Mouse (Mus musculus): ENCODE results near the gene Insm1.

The Insm1 gene

DNA sequence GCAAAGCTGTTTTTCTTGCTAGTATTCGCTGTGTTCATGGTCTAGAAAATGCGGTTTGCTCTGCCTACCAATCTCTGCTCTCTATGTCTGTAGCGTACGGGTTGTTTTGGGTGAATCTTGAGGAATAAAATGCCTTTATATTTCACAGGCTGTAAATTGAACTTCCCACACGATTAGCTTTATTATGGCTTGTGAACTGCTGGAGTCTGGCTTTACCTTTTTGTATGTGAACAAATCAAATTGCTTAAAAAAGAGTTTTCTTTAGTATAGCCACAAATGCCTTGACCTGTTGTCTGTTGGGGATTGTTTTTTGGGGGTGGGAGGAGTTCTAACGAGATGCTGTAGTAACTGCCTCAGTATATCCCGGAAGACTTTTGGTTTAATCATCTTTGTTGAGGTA is 2.4 kb downstream of the Insm1 start:
- DNase-seq (ENCODE audit: low read depth, low spot score): no peak

DNA sequence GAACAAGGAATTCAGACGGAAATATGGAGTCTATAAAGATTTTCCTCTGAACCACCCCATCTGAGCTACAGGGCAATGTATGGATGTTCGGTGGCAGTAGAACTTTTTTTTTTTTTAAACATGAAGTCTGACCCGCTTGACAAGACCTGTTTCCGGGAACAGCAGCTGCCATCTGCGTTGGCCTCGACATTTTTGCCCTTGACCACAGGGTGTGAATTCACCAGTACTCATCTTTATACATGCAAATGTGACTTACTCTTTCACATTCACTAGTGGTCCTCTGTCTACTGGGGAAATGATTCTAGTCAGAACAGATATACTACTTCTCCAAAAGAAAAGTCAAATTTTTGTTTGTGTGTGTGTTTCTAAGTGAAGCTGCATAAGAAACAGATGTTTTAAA is 4.1 kb downstream of the Insm1 start:
- no peak for DNase-seq (ENCODE audit: low read depth, low spot score)

DNA sequence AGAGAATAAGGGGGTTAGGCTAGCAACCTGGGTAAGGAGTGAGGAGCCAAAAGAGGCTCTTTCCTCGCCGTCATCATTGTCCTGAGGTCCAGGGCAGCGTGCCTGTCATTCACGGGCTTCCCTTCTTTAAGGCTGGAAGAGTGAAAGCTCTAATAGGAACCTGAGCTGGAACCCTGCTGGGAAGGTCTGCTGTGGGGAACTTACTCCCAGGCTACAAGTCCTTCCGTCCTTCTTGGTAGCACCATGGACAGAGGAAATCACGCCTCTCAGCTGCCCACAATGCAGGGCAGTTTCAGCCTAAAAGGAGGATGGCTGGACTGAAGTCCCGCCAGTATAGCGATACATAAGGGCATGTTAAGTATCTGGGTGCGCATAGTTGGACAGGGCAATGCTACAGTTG is 4.8 kb downstream of the Insm1 start:
- no peak for DNase-seq (ENCODE audit: low read depth, low spot score)

DNA sequence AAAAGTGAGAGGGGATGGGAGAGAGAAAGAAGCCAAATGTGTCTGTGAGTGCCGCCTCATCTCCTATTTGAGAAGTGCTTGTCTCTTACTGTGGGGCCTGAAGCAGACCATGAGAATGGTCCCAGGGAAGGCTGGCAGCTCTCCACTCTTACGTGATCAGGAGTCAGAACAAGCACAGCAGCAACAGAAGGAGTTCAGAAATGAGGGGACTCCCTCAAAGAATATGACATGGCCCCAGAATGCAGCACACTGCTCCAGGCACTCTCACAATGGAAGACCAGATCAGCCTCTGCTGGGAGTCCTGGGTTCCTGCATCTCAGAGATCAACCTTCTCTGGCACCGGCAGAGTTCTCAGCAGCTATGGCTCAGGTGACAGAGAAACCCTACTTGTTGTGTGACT is 5.9 kb downstream of the Insm1 start:
- no peak for DNase-seq (ENCODE audit: low read depth, low spot score)

DNA sequence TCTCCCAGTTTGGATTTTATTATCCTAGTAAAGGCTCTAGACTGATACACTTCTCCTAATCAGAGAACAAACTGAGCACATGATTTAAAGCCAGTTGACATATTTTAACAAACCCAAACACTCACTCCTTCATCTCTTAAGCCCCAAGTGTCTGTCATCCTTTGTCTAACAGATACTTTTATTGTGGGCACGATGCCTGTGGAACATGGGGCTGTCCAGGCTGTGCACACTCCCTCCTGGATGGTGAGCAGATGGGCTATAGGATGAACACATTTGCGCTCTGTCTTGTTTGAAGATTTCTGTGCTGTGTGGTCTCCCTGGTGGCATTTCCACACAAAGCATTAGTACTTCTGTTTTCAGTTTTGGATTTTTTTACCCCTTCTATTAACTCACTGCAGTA is 6.7 kb downstream of the Insm1 start:
- no peak for DNase-seq (ENCODE audit: low read depth, low spot score)

DNA sequence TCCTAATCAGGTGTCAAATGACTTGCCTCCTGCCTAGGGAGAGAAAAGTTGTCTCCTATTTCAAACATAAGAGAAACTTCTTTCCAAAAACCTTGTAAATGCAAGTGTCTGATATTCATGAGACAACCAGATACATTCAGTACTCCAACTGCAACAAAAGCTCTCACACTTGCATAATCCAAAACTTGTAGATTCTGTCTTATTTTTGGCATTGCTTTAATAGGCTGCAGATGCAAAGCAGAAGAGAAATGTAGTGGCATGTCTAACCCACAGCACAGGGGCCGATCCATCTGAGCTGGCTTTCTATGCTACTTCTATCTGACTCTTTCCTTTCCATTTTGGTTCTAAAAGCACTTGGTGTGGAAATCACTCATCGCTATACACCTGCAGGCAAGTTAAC is 9.8 kb downstream of the Insm1 start:
- DNase-seq (ENCODE audit: low read depth, low spot score): no peak

DNA sequence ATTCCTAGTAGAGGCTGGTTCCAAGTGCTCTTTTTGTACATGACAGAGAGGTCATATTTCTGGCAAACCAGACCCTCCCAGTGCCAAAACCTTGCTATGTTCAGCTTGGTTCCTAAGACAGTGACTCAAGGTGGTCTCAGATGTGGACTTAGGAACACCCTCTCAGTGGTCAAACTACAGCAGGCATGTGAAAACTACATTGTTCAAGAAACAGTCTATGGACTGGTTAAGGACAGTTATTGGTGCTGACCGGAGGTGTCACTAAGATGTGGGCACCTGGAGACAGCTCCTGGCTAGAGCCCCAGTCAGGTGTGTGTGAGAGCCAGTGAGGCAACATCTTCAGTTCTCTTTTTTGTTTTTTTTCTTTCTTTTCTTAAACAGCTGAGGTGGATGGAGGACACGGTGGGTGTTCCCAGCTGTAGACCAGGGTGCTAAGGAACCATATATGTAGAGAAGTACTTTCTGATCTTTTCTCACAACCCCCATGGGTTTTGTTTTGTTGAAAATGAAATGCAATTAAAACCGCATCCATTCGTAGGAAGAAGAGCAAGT is 17.6 kb downstream of the Insm1 start:
- no peak for DNase-seq (ENCODE audit: low read depth, low spot score)

DNA sequence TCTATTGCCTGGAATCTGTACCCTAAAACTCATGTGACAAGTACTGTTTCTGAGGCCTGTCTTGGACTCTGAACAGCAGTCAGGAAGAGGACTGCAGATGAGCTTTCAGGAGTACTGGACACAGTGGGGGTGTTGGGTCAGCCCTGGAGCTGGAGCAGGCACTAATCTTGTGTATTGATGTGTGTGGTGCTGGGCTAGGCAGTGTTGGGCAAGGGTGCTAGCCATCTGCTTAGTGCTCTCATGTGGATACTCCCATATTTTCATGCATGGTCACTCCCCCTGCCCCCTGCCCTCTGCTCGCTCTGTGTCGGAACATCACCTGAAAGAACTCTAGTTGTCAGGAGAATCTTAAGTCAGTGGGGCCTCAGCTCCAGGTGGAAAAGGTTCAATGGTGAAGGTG is 22.3 kb downstream of the Insm1 start:
- DNase-seq (ENCODE audit: low read depth, low spot score): no peak

DNA sequence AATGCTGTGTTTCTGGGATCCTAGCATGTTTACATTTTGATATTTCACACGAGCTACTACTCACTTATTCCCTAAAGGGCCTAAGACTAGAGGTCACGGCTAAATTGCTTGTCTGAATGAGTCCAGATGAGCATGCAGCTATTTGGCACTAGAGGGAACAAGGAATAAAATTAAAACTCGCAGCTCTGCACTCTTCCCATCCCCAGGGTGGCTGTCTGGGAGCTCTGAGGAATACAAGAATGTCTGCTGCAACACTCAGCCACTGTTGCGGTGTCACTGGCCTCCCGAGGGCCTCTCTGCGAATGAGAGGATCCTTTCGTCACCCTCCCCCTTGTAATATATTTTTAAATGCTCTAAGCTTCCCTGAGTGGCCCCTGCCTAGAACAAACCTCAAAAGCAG is 23.7 kb downstream of the Insm1 start:
- no peak for DNase-seq (ENCODE audit: low read depth, low spot score)

DNA sequence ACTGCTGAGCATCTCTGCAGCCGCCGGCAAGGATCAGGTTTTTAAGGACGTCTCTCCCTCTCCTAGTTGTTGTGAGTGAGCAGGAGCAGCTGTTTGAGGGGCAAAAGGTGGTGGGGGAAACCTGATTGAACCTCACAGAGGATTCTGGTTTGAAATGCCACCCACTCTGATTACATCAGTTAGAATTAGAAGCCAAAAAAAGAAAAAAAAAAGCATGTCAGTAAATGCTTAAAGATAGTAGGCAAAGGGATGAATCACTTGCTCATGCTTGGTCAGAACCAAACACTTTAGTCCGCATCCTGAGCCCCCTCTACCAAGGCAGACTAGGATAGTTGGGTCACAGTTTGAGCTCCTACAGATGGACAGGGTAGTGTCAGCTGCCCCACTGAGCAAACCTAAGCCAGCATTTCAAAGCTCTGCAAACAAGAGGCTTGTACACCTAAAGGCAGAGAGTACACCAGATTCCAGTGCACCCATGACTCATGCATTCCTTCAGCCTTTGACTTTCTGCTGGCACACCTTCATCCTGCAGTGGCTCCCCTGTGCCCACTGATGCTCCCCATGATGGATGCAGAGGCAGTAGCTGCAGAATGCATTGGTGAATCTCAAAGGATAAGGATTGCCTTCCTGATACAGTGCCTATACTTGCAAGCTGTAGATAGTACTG is 24.8 kb downstream of the Insm1 start:
- DNase-seq (ENCODE audit: low read depth, low spot score): no peak

DNA sequence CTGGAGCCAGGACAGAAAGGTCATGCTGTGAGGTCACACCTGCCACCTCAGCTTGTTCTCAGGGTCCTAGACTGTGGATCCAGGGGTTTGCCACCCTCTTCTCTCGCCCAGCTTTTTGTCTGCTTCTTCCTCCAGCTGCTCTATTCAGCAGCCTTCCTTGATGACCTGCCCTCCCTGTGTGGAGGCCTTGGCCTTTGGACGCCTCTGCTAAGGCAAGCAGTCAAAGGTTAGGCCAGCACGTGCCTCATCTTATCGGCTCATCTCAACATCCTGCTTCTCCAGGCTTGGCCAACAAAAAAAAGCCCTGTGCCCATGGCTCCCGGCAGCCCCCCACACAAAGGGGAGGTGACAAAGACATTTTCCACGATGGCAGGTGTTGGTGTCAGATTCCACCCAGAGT is 25.9 kb downstream of the Insm1 start:
- DNase-seq (ENCODE audit: low read depth, low spot score): no peak

DNA sequence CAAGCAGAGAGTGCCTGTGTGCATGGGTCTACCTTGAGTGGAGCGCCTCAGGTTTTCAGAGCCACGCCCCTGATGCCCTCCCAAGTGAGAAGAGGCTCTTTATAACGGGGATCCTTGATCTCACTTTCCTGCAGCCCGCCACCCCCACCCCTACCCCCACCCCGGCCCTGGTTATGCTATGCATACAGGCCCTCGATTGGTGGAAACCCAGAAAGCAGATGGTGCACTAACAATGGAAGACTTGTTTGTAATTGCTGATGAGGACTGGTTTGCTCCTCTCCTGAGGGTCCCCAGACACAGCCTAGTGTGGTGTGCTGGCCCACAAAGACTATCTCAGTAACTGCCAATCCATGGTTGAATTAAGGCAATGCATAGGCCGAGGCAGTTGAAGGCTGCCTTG is 27.3 kb downstream of the Insm1 start:
- no peak for DNase-seq (ENCODE audit: low read depth, low spot score)

DNA sequence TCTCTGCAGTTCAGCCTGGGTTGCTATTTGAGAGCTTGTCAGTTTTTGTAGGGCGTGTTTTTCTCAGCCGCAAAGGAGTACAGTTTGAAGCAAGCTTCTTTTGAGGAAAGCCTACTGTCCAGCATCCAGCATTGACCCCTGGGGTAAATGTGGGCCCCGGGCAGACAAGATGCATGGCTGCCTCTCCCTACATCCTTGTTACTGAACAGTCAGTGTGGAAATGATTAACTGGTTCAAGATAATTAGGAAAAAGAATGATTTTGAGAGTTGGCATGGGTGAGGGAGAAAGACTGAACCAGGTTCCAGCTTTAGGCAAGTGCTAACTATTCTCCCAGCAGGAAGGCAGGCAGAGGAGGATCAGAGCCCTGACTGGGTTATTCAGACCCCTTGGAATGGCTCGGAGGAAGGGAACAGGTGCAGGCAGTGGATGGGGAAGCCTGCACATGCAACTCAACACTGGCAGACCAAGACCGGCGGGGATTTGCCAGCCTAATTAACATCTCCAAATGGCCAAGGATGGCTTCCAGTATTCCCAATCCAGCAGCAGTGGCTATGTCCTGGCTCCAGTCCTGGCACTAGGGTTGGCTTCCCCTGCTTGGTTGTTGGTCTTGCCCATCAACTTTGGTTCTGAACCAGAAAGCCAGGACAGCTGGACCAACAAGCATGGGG is 28.6 kb downstream of the Insm1 start:
- DNase-seq (ENCODE audit: low read depth, low spot score): no peak

DNA sequence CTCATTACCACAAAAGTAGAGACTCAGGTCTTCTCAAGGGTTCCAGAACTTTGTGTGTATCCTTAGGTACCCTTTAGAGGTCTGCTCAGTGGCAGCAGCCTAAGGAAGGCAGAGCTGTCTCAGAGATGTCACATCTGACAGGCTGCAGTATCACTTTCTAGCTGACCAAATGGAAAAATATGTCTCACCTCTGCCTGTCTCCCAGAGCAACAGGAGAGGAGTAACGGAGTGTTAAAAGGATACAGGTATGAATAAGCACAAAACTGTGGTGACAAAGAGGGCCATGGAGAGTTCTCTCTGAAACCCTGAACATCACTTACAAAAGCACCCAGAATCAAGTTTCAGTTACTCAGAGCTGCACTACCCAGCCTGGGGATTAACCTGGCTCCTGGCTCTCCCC is 32.7 kb downstream of the Insm1 start:
- DNase-seq (ENCODE audit: low read depth, low spot score): no peak

DNA sequence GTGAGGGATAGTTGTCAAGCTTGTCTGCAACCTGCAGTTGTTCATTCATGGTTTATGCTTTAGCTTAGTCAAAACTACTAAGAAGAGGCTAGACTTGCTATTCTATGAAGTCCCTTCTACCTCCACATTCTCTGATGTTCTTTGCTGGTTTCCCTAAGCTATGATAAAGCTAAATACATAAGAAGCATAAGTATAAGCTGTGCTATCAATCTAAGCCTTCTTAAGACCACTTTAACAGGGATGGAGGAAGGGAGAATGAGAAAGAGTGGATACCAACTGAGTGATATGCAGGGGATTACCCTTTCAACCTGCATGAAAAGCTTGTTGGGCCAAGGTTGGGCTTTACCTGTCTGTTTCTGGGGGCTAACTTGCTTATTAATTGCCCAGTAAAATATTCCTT is 33.9 kb downstream of the Insm1 start:
- no peak for DNase-seq (ENCODE audit: low read depth, low spot score)

DNA sequence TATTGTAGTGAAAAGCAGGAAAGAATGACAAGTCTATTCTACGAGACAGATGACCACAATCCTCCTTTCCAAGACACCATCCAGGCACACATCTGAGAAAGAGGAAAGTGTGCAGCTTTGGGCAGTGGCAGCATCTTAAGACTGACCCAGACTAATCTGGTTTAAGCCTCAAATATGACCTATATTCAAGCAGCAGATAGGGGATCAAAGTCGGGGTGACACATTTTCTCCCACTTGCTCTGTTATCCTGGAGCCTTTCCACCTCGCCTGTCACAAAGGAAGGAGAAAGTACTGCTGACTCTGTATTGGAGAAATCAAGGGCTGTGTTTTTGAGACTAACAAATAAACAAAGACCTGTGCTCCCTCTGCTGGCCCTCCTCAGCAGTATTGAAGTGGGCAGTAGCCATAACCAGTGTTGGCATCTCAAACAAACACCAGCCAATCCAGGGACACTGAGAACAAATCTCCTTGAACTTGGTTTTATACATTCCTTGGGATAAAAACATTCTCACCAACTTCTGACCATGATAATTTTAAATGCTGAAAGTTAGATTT is 34.7 kb downstream of the Insm1 start:
- DNase-seq (ENCODE audit: low read depth, low spot score): no peak

DNA sequence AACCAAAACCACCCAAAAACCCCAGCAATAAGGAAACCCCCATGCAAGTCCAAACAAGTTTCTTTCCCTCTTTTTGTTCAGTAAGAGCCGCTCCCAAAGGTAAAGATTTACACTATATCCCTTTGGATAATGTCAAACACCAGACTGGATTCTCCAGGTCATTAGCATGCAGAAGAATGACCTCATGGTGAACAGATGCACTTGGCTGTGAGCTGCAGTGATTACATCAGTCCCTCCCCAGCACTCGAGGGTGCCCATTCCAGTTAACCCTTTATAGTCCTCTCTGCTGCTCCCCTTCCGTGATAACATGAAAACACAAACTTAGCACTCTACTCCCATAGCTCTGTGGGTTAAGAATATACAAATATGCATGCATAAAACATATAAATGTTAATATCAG is 35.3 kb downstream of the Insm1 start:
- DNase-seq (ENCODE audit: low read depth, low spot score): no peak

DNA sequence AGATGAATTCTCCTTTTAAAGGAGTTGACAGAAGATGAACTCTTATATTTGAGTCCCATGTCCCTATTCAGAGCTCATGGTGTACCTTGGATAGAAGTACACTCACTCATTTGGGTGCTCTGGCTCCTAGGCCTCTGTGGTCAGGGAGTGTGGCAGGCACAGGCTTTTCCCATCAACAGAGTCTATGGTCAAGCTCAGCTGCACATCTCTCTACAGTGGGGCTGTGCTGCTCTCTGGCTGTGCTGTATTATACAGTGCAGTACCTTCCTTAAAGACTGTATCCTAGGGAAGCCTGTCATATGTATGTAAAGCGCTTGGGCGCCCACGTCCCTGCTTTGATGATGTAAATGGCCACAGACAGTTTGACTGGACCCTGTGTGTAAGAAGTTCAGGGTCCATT is 35.9 kb downstream of the Insm1 start:
- DNase-seq (ENCODE audit: low read depth, low spot score): no peak

DNA sequence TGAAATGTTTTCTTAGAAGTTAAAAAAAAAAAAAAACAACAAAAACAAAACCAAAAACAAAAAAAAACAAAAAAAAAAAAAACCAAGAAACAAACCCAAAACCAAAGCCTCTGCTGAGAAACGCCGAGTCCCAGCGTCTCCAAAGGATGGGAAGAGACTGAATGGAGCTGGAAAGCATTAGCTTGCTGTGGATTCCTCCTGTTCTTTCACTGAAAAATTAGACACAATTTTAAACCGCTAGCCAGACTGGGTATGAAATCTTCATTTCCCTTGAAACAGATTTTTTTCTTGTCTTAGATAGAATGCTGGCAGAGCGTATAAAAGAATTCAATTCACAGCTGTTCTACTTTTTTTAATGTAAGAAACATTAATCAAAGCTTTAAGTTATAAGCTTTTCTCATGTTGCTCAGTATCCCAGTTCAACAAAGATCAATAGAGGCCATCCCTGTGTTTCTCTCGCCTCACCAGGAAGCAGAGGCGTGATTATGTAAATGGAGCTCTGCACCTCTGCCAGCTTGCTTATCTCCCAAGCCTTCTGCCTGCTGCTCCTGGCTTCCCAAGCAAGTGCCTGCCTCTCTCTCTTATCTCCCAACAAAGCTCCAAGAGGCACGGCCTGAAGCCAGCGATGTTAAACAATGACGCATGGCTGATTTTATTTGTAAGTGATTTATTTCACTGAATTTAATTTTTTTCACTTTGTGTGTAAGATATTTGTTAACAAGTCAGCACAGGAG is 37.2 kb downstream of the Insm1 start:
- no peak for DNase-seq (ENCODE audit: low read depth, low spot score)

DNA sequence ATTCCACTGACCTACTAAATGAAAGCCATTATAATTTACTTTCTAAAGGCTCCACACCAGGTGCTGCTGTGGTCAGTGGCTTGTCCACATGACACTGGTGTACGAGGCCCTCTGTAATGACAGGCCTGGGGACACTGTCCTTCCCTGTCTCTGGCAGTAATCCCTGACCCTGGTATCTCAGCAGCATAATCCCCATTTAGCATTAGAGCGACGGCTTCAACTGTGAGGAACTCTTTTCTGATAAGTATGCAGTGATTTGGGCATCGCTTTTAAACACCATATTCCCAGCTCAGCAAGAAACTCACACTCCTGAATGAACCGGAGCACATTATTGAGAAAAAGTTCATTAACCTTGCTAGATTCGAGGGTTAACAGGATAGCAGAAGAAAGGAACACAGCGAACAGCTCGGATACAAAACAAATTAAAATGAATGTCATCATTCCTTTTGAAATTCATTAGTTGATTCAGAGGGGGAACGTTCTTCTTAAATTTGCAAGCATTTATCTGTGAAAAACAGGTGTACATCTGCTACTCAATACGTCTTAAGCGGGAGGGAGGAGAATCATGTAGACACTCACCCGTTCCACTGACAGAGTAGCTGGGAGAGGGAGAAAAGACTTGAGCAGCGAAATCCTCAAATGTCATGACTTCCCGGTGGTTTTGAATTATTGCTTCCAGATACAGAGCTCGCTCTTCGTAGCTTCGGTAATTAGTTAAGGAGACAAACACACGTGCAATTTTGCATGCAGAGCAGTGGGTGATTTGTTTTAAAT is 38.3 kb downstream of the Insm1 start:
- no peak for DNase-seq (ENCODE audit: low read depth, low spot score)

DNA sequence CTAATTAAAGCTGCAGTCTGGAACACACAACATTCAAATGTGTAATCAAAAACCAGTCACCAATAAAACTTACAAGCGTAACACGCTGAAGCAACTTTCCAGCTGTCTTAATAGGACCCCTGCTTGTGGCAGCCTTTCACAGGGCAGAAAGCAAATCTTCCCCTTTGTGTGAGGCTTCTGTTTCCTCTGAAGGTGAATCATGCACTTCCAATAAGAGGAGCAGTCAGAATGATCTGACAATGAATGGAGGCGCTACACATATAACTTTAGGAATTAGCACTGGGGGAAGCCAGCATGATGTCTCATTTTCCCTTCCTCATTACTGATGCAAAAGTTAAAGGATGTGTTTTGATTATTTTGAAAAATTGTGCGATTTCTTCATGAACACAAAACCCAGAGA is 39.4 kb downstream of the Insm1 start:
- DNase-seq (ENCODE audit: low read depth, low spot score): no peak

DNA sequence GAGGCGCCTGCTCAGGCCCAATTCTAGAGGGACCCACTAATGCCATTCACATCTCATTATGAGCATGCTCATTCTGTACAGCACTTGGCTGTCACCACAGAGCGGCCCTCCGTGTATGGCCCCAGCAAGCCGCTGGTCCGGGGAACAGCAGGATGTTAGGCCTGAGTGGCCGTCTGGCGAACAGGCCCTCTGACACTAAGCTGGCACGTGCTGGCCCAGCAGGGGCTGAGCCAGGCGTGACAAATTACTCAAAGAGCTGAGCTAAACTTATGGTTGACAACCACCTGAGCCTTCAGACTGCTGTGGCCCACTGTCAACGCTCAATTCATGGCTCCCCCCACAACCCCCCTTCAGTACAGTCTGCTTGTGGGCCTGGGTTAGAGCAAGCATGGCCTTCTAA is 40.5 kb downstream of the Insm1 start:
- DNase-seq (ENCODE audit: low read depth, low spot score): no peak
